Mouse (Mus musculus) thymus, postnatal 0 days (tissue): ENCODE measurements around the gene Xbp1. TPM values are rescaled to one million over a fixed set of nuclear protein-coding genes. Genes with fewer than 3 reads are reported as not detected.
A peak's percentile ranks its signal among the peaks of the same experiment; 100 is the strongest.
"Not testable (repeated sequence)": the region's sequence is repeated elsewhere in the genome, so short reads cannot be mapped to it uniquely, and the experiment has no call there.

Source experiments
- DNase-seq: peaks from one replicate; pipeline ENCODE4 v3.0.0-alpha.2; 2015; ENCODE audit warnings: low spot score
- polyA plus RNA-seq: library from polyadenylated mRNA; unstranded; fragments of >200 nt; fragmentation: Nextera tagmentation; extraction: Ambion mirVana; gene quantifications from 2 replicates; pipeline ENCODE4 v1.2.1, GENCODE M21; 2015

Gene Xbp1
- polyA plus RNA-seq, 1 experiment from 2014 or later, result 194 TPM

- peak; percentile 80 for DNase-seq
These were observed 19.3 kb upstream of the Xbp1 start for GRCm38 (mm10) chr11:5500903-5501741.

- DNase-seq, result no peak
These were observed 18.0 kb upstream of the Xbp1 start for GRCm38 (mm10) chr11:5502351-5503051.

- peak; percentile 65 for DNase-seq
These were observed 14.4 kb upstream of the Xbp1 start for GRCm38 (mm10) chr11:5505856-5506575.

- peak; percentile 65 for DNase-seq
These were observed 11.0 kb upstream of the Xbp1 start for GRCm38 (mm10) chr11:5509215-5510098.

- DNase-seq, result no peak
These were observed 10.4 kb upstream of the Xbp1 start for GRCm38 (mm10) chr11:5510099-5510391.

- not testable (repeated sequence) for DNase-seq
These were observed 9.8 kb upstream of the Xbp1 start for GRCm38 (mm10) chr11:5510686-5511085.

- no peak for DNase-seq
These were observed 8.2 kb upstream of the Xbp1 start for GRCm38 (mm10) chr11:5512099-5512725.

GRCm38 (mm10) chr11:5512961-5513360 lies 7.5 kb upstream of the Xbp1 start:
- no peak for DNase-seq

GRCm38 (mm10) chr11:5514091-5514490 lies 6.4 kb upstream of the Xbp1 start:
- DNase-seq, result no peak

- no peak for DNase-seq
These were observed 5.3 kb upstream of the Xbp1 start for GRCm38 (mm10) chr11:5515196-5515595.

- DNase-seq, result no peak
These were observed 4.8 kb upstream of the Xbp1 start for GRCm38 (mm10) chr11:5515655-5516054.

- no peak for DNase-seq
These were observed 4.3 kb upstream of the Xbp1 start for GRCm38 (mm10) chr11:5516151-5516550.

GRCm38 (mm10) chr11:5516617-5517016 lies 3.8 kb upstream of the Xbp1 start:
- no peak for DNase-seq

- DNase-seq, result peak; percentile 54
These were observed 3.1 kb upstream of the Xbp1 start for GRCm38 (mm10) chr11:5517346-5517745.

GRCm38 (mm10) chr11:5519681-5520080 lies 778 bp upstream of the Xbp1 start:
- DNase-seq, result no peak

- DNase-seq, result no peak
These were observed 732 bp downstream of the Xbp1 start for GRCm38 (mm10) chr11:5521266-5521515.

- peak; percentile 79 for DNase-seq
These were observed 1.2 kb downstream of the Xbp1 start for GRCm38 (mm10) chr11:5521516-5522291.

- DNase-seq, result no peak
These were observed 2.4 kb downstream of the Xbp1 start for GRCm38 (mm10) chr11:5522798-5523415.

- DNase-seq, result no peak
These were observed 5.0 kb downstream of the Xbp1 start for GRCm38 (mm10) chr11:5525418-5525817.
